Mouse (Mus musculus): ENCODE results near the gene Zfp207. TPM values are rescaled to one million over a fixed set of nuclear protein-coding genes. Genes with fewer than 3 reads are reported as not detected.

Zfp207 gene
- polyA plus RNA-seq, 1 experiment: 104 TPM

- peak; percentile 65 for DNase-seq
- no peak for TF ChIP-seq CTCF (IDR thresholded peaks at IDR 0.05; ENCODE audit: insufficient read depth, low read length)
- no peak for TF ChIP-seq POLR2A (IDR thresholded peaks at IDR 0.05; ENCODE audit: borderline replicate concordance, extremely low read depth, low read depth, low read length)
- WGBS: under 1% methylated on average over 37 of the region's 37 CpGs
- peaks cover 4% of the 10 kb centered on the region for H3K4me1 ChIP-seq (ENCODE audit: control insufficient read depth, insufficient read depth, low read length)
- peak overlapping the region; percentile 85 for H3K4me3 ChIP-seq (replicated peaks; ENCODE audit: extremely low read depth, low read depth, low read length)
Observed at GRCm38 (mm10) chr11:80429009-80429475, 46.0 kb downstream of the Zfp207 start.

- H3K4me1 ChIP-seq (ENCODE audit: control insufficient read depth, insufficient read depth, low read length): peaks cover 4% of the 10 kb centered on the region
- 43% methylated on average over 14 of the region's 14 CpGs for WGBS
- peak overlapping the region; percentile 85 for H3K4me3 ChIP-seq (replicated peaks; ENCODE audit: extremely low read depth, low read depth, low read length)
- TF ChIP-seq POLR2A (IDR thresholded peaks at IDR 0.05; ENCODE audit: borderline replicate concordance, extremely low read depth, low read depth, low read length) (no peak), CTCF (IDR thresholded peaks at IDR 0.05; ENCODE audit: insufficient read depth, low read length) (no peak)
- DNase-seq: no peak
Observed at GRCm38 (mm10) chr11:80429500-80430166, 46.6 kb downstream of the Zfp207 start.

- Histone ChIP-seq H3K4me3 (replicated peaks; ENCODE audit: extremely low read depth, low read depth, low read length) (no peak overlapping the region), H3K4me1 (ENCODE audit: control insufficient read depth, insufficient read depth, low read length) (peaks cover 4% of the 10 kb centered on the region)
- DNase-seq: no peak
- 76% methylated on average over 3 of the region's 3 CpGs for WGBS
- TF ChIP-seq POLR2A (IDR thresholded peaks at IDR 0.05; ENCODE audit: borderline replicate concordance, extremely low read depth, low read depth, low read length) (no peak), CTCF (IDR thresholded peaks at IDR 0.05; ENCODE audit: insufficient read depth, low read length) (no peak)
Observed at GRCm38 (mm10) chr11:80430366-80430910, 47.4 kb downstream of the Zfp207 start.

- H3K4me1 ChIP-seq (ENCODE audit: control insufficient read depth, insufficient read depth, low read length): no peaks in the 10 kb centered on the region
- 93% methylated on average over 3 of the region's 3 CpGs for WGBS
- TF ChIP-seq POLR2A (IDR thresholded peaks at IDR 0.05; ENCODE audit: borderline replicate concordance, extremely low read depth, low read depth, low read length): no peak
- no peak for TF ChIP-seq CTCF (IDR thresholded peaks at IDR 0.05; ENCODE audit: insufficient read depth, low read length)
- no peak overlapping the region for H3K4me3 ChIP-seq (replicated peaks; ENCODE audit: extremely low read depth, low read depth, low read length)
- DNase-seq: no peak
Observed at GRCm38 (mm10) chr11:80446916-80447315, 63.8 kb downstream of the Zfp207 start.

GRCm38 (mm10) chr11:80449859-80450258, 66.8 kb downstream of the Zfp207 start:
- TF ChIP-seq POLR2A (IDR thresholded peaks at IDR 0.05; ENCODE audit: borderline replicate concordance, extremely low read depth, low read depth, low read length) (no peak), CTCF (IDR thresholded peaks at IDR 0.05; ENCODE audit: insufficient read depth, low read length) (no peak)
- H3K4me3 ChIP-seq (replicated peaks; ENCODE audit: extremely low read depth, low read depth, low read length): no peak overlapping the region
- no peak for DNase-seq
- no peaks in the 10 kb centered on the region for H3K4me1 ChIP-seq (ENCODE audit: control insufficient read depth, insufficient read depth, low read length)
- WGBS: 78% methylated on average over 2 of the region's 2 CpGs

GRCm38 (mm10) chr11:80452242-80452641, 69.2 kb downstream of the Zfp207 start:
- DNase-seq: no peak
- WGBS: 64% methylated on average over 3 of the region's 3 CpGs
- no peaks in the 10 kb centered on the region for H3K4me1 ChIP-seq (ENCODE audit: control insufficient read depth, insufficient read depth, low read length)
- no peak for TF ChIP-seq CTCF (IDR thresholded peaks at IDR 0.05; ENCODE audit: insufficient read depth, low read length)
- H3K4me3 ChIP-seq (replicated peaks; ENCODE audit: extremely low read depth, low read depth, low read length): no peak overlapping the region

- no peak for DNase-seq
- TF ChIP-seq CTCF (IDR thresholded peaks at IDR 0.05; ENCODE audit: insufficient read depth, low read length): no peak
- WGBS: 95% methylated on average over 1 of the region's 1 CpGs
- Histone ChIP-seq H3K4me3 (replicated peaks; ENCODE audit: extremely low read depth, low read depth, low read length) (no peak overlapping the region), H3K4me1 (ENCODE audit: control insufficient read depth, insufficient read depth, low read length) (no peaks in the 10 kb centered on the region)
Observed at GRCm38 (mm10) chr11:80453198-80453597, 70.1 kb downstream of the Zfp207 start.

Other genes starting within 250 kb of the Zfp207 start
- 2.7 and 4.3 TPM in 2 replicates for gene Tefm, start 241.1 kb upstream of the Zfp207 start, polyA plus RNA-seq (2012; rRNA removed)
- gene Adap2, start 229.2 kb upstream of the Zfp207 start, polyA plus RNA-seq (2012; rRNA removed): 7.0 and 18.2 TPM in 2 replicates
- 8.1 and 9.4 TPM in 2 replicates for gene Rnf135, start 199.4 kb upstream of the Zfp207 start, polyA plus RNA-seq (2012; rRNA removed)
- gene Rhot1, start 174.3 kb upstream of the Zfp207 start, polyA plus RNA-seq (2012; rRNA removed): 8.7 and 14.9 TPM in 2 replicates
- gene Rhbdl3, start 82.4 kb upstream of the Zfp207 start, polyA plus RNA-seq (2012; rRNA removed): 2.7 and 2.9 TPM in 2 replicates
- gene 5730455P16Rik, start 5.2 kb upstream of the Zfp207 start, polyA plus RNA-seq (2012; rRNA removed): 5.1 and 5.6 TPM in 2 replicates
- gene Psmd11, start 45.3 kb downstream of the Zfp207 start, polyA plus RNA-seq (2012; rRNA removed): 31.7 and 48.3 TPM in 2 replicates
- 1.2 and 1.5 TPM in 2 replicates for gene Cdk5r1, start 93.7 kb downstream of the Zfp207 start, polyA plus RNA-seq (2012; rRNA removed)